Mouse (Mus musculus) B cell, adult (primary cell): Measurements from ENCODE around the gene Olfr645. TPM values are rescaled to one million over a fixed set of nuclear protein-coding genes. Genes with fewer than 3 reads are reported as not detected.

Source experiments
- total RNA-seq: library from RNA; stranded (reverse); gene quantifications from 4 replicates; pipeline ENCODE4 v1.2.4, GENCODE M21; 2023; ENCODE audit not compliant: inconsistent age

Gene Olfr645
- not detected in 4 replicates for total RNA-seq

GRCm38 (mm10) chr7:104085365-104085764 lies at the start of gene Olfr645:
Gene Olfr645, minus strand, starts transcription at chr7:104085465.

GRCm38 (mm10) chr7:104129726-104130125 lies 44.5 kb upstream of the Olfr645 start, which contains the start of gene Ubqln5:
Gene Ubqln5, minus strand, starts transcription at chr7:104129826.

GRCm38 (mm10) chr7:104104757-104104972 lies 19.4 kb upstream of the Olfr645 start, which contains the start of gene Olfr646:
Gene Olfr646, plus strand, starts transcription at chr7:104104873.

GRCm38 (mm10) chr7:104071769-104072168 lies 13.5 kb downstream of the Olfr645 start, which contains the start of gene Olfr644:
Gene Olfr644, minus strand, starts transcription at chr7:104071869.

GRCm38 (mm10) chr7:104061345-104061744 lies 23.9 kb downstream of the Olfr645 start, which contains the start of gene 4930516K23Rik:
Gene 4930516K23Rik, minus strand, starts transcription at chr7:104061445.

GRCm38 (mm10) chr7:104052566-104052965 lies 32.7 kb downstream of the Olfr645 start, which contains the start of gene Olfr642:
Gene Olfr642, minus strand, starts transcription at chr7:104052666.

GRCm38 (mm10) chr7:104035145-104035544 lies 50.1 kb downstream of the Olfr645 start, which contains the start of gene Olfr641:
Gene Olfr641, plus strand, starts transcription at chr7:104035445.

Other genes starting within 250 kb of the Olfr645 start
- gene Hbb-bh2, start 244.9 kb downstream of the Olfr645 start, total RNA-seq: not detected in 4 replicates
- gene Hbb-bh1, start 242.3 kb downstream of the Olfr645 start, total RNA-seq: 0.94 TPM in 1 of 4 replicates, not detected in the others
- not detected in 4 replicates for gene Hbb-y, start 232.2 kb downstream of the Olfr645 start, total RNA-seq
- not detected in 4 replicates for gene Olfr66, start 199.2 kb downstream of the Olfr645 start, total RNA-seq
- not detected in 4 replicates for gene Olfr64, start 191.0 kb downstream of the Olfr645 start, total RNA-seq
- not detected in 4 replicates for gene Olfr65, start 182.0 kb downstream of the Olfr645 start, total RNA-seq
- not detected in 4 replicates for gene Olfr631, start 156.6 kb downstream of the Olfr645 start, total RNA-seq
- gene Olfr632, start 151.1 kb downstream of the Olfr645 start, total RNA-seq: not detected in 4 replicates
- not detected in 4 replicates for gene Olfr633, start 141.0 kb downstream of the Olfr645 start, total RNA-seq
- gene Olfr635, start 114.3 kb downstream of the Olfr645 start, total RNA-seq: not detected in 4 replicates
- gene Olfr638, start 86.7 kb downstream of the Olfr645 start, total RNA-seq: not detected in 4 replicates
- gene Olfr639, start 68.2 kb downstream of the Olfr645 start, total RNA-seq: 0.16 TPM in 1 of 4 replicates, not detected in the others
- not detected in 4 replicates for gene Olfr640, start 59.9 kb downstream of the Olfr645 start, total RNA-seq
- not detected in 4 replicates for gene Olfr641, start 50.0 kb downstream of the Olfr645 start, total RNA-seq
- gene Olfr642, start 32.8 kb downstream of the Olfr645 start, total RNA-seq: not detected in 4 replicates
- not detected in 4 replicates for gene 4930516K23Rik, start 24.0 kb downstream of the Olfr645 start, total RNA-seq
- not detected in 4 replicates for gene Olfr644, start 13.6 kb downstream of the Olfr645 start, total RNA-seq
- gene Olfr646, start 19.4 kb upstream of the Olfr645 start, total RNA-seq: 0.27 to 0.29 TPM (median 0.27 TPM) in 3 of 4 replicates, not detected in the other
- not detected in 4 replicates for gene Ubqln5, start 44.4 kb upstream of the Olfr645 start, total RNA-seq
- not detected in 4 replicates for gene Olfr643, start 51.9 kb upstream of the Olfr645 start, total RNA-seq
- gene Ubqln3, start 57.8 kb upstream of the Olfr645 start, total RNA-seq: not detected in 4 replicates
- gene Ubqlnl, start 65.1 kb upstream of the Olfr645 start, total RNA-seq: not detected in 4 replicates
- gene Olfm5, start 79.4 kb upstream of the Olfr645 start, total RNA-seq: not detected in 4 replicates
- gene Olfr648, start 97.9 kb upstream of the Olfr645 start, total RNA-seq: not detected in 4 replicates
- gene Olfr649, start 110.5 kb upstream of the Olfr645 start, total RNA-seq: not detected in 4 replicates
- 0.33 to 0.90 TPM (median 0.54 TPM) in 4 replicates for gene Trim6, start 133.3 kb upstream of the Olfr645 start, total RNA-seq
- 57.6 to 72.3 TPM (median 61.7 TPM) in 4 replicates for gene Trim34a, start 159.0 kb upstream of the Olfr645 start, total RNA-seq
- gene Trim5, start 202.6 kb upstream of the Olfr645 start, total RNA-seq: 23.9 to 32.0 TPM (median 28.3 TPM) in 4 replicates
- 99.6 to 116 TPM (median 109 TPM) in 4 replicates for gene Trim12a, start 230.0 kb upstream of the Olfr645 start, total RNA-seq
- gene Trim34b, start 244.0 kb upstream of the Olfr645 start, total RNA-seq: 1.8 to 3.7 TPM (median 3.2 TPM) in 4 replicates